Mouse (Mus musculus): Measurements from ENCODE around the gene Ncapd2.

DNA sequence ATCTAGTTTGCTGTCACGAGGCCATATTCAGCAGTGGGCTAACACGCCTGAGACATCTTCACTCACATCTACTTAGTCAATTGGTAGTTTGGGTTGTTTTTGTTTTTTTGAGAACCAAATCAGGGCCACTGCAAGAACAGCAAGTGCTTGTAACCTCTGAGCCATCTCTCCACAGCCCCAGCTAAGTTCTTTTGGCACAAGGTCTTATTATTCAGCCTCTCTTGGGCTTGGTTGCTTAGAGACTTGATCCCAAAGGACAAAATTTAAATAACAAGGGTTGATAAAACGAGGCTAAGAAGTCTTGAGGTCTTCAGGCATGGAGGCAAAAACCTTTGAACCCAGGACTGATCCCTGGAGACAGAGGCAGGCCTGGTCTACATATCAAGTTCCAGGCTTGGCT lies 4.8 kb upstream of the Ncapd2 start:
- TF ChIP-seq EP300 (IDR thresholded peaks at IDR 0.05; ENCODE audit: low read depth) = no peak
- TF ChIP-seq CTCF (IDR thresholded peaks at IDR 0.05; ENCODE audit: low read depth) = no peak

Data from liver, postnatal 0 days (tissue).